Mouse (Mus musculus) forebrain, embryonic 14.5 days (tissue): Measurements from ENCODE around the gene Cyp2t4. TPM values are rescaled to one million over a fixed set of nuclear protein-coding genes. Genes with fewer than 3 reads are reported as not detected.

Experiments
- ATAC-seq: fragments of 200-750 bp; cut with Nextera tagmentation; 2 replicates; pipeline ENCODE4 v1.8.0; 2017; ENCODE audit warnings: mild to moderate bottlenecking, moderate library complexity
- DNase-seq: peaks from one replicate; pipeline ENCODE4 v3.0.0-alpha.2; 2015; ENCODE audit warnings: low spot score
- H3K27ac ChIP-seq: fragments of 300-500 bp; sonication (generic); 2 replicates; pipeline ENCODE4 v1.5.1; 2014; ENCODE audit warnings: low read depth, mild to moderate bottlenecking, control low read depth, low read length, moderate library complexity
- H3K27me3 ChIP-seq: fragments of 300-500 bp; sonication (generic); replicated peaks from 2 replicates; pipeline ENCODE4 v1.6.1; 2014; ENCODE audit warnings: low read length, control low read depth, mixed read lengths; ENCODE audit not compliant: control insufficient read depth, insufficient read depth
- H3K36me3 ChIP-seq: fragments of 300-500 bp; sonication (generic); 2 replicates; pipeline ENCODE4 v1.6.1; 2014; ENCODE audit warnings: low read length, control low read depth; ENCODE audit not compliant: control insufficient read depth, insufficient read depth
- H3K4me1 ChIP-seq: fragments of 300-500 bp; sonication (generic); 2 replicates; pipeline ENCODE4 v1.6.1; 2014; ENCODE audit warnings: antibody characterized with exemption, low read length, control low read depth; ENCODE audit not compliant: control insufficient read depth, insufficient read depth
- H3K4me2 ChIP-seq: fragments of 300-500 bp; sonication (generic); 2 replicates; pipeline ENCODE4 v1.6.1; 2014; ENCODE audit warnings: mild to moderate bottlenecking, control low read depth, low read length
- H3K4me3 ChIP-seq: fragments of 300-500 bp; sonication (generic); 2 replicates; pipeline ENCODE4 v1.5.1; 2014; ENCODE audit warnings: low read depth, low read length, control low read depth
- H3K9ac ChIP-seq: fragments of 300-500 bp; sonication (generic); 2 replicates; pipeline ENCODE4 v1.6.1; 2014; ENCODE audit warnings: mild to moderate bottlenecking, low read length, control low read depth, moderate library complexity
- H3K9me3 ChIP-seq: fragments of 300-500 bp; sonication (generic); replicated peaks from 2 replicates; pipeline ENCODE4 v1.6.1; 2016; ENCODE audit warnings: low read length, control low read depth, mixed read lengths; ENCODE audit not compliant: control insufficient read depth
- WGBS: fragments of 180-500 bp; shearing (Covaris S2); extraction: QIAGEN DNeasy Blood & Tissue Kit; methylation state at CpG from one replicate; pipeline ENCODE4 v1.1.7; 2014; 5-methylcytosine and 5-hydroxymethylcytosine counted together
- microRNA counts: library from miRNA; unstranded; fragments of <30 nt; microRNA quantifications from one replicate; lab custom pipeline; 2016
- microRNA-seq: library from miRNA; unstranded; fragments of <30 nt; microRNA quantifications from one replicate; pipeline ENCODE4, GENCODE M21; 2016
- polyA plus RNA-seq: library from polyadenylated mRNA; unstranded; fragments of >200 nt; fragmentation: Nextera tagmentation; extraction: Ambion mirVana; gene quantifications from 2 replicates; pipeline ENCODE4 v1.2.1, GENCODE M21; 2014

The Cyp2t4 gene
- polyA plus RNA-seq, 1 experiment from 2014 or later = not detected

DNA sequence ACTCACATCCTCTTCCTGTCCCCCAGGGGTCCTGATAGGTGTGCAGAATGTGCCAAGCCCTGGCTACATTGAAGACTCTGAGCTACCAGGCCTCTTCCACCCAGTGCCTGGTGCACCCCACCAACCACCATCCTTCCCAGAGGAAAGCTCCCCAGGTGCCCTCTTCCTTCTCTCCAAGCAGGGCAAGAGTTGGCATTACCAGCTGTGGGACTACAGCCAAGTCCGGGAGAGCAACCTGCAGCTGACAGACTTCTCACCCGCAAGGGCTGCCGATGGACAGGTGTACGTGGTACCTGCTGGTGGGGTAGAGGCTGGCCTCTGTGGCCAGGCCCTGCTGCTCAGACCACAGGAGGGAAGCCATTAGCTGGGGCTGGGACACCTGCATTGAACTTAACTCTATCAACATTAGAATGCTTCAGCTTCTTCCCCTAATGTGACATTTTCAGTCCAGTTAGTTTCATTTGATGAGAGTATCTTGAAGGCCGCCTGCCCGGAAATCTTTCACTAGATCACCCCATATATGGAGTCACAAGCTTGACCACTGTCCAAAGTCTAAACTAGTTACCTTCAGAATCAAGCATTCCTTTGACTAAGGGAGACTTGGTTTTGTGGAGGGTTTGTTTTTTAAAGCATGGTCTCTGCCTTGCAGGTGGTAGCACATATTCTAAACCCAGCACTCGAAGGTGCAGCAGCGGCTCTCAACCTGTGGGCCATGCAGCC is 50.4 kb downstream of the Cyp2t4 start:
- no peak for DNase-seq
- Histone ChIP-seq H3K36me3 (peaks cover 47% of the 10 kb centered on the region), H3K27me3 (no peaks in the 10 kb centered on the region), H3K4me3 (no peak overlapping the region), H3K9ac (no peak overlapping the region), H3K4me1 (no peaks in the 10 kb centered on the region), H3K9me3 (no peaks in the 10 kb centered on the region), H3K27ac (no peak overlapping the region), H3K4me2 (no peak overlapping the region)
- WGBS = 95% methylated on average over 8 of the region's 8 CpGs
- no peak for ATAC-seq

MicroRNAs within 50 kb of the gene (microRNA counts, 519-probe panel; counts per million panel counts)
- not detected for microRNA mmu-miR-1191 (lab: Ali Mortazavi, UCI)

Small RNAs within 50 kb of the gene (microRNA-seq; reads per million reads assigned to microRNA genes)
- gene Mir1191 (0.79 reads per million), gene Mir3101 (not detected)

Other genes starting within 250 kb of the Cyp2t4 start
- gene Cyp2a22, start 214.3 kb upstream of the Cyp2t4 start, polyA plus RNA-seq = not detected in 2 replicates
- not detected in 2 replicates for gene Cyp2a12, start 124.6 kb upstream of the Cyp2t4 start, polyA plus RNA-seq
- gene Cyp2f2, start 33.8 kb upstream of the Cyp2t4 start, polyA plus RNA-seq = not detected in 2 replicates
- 42.2 and 54.2 TPM in 2 replicates for gene Egln2, start 13.1 kb downstream of the Cyp2t4 start, polyA plus RNA-seq
- gene Rab4b, start 25.2 kb downstream of the Cyp2t4 start, polyA plus RNA-seq = 69.8 and 75.8 TPM in 2 replicates
- not detected in 2 replicates for gene Gm21983, start 27.4 kb downstream of the Cyp2t4 start, polyA plus RNA-seq
- 11.9 and 15.6 TPM in 2 replicates for gene Mia, start 27.4 kb downstream of the Cyp2t4 start, polyA plus RNA-seq
- gene BC024978, start 42.1 kb downstream of the Cyp2t4 start, polyA plus RNA-seq = 2.8 and 3.2 TPM in 2 replicates
- 264 and 273 TPM in 2 replicates for gene Snrpa, start 42.6 kb downstream of the Cyp2t4 start, polyA plus RNA-seq
- gene Itpkc, start 74.9 kb downstream of the Cyp2t4 start, polyA plus RNA-seq = 4.4 and 6.5 TPM in 2 replicates
- gene Coq8b, start 79.3 kb downstream of the Cyp2t4 start, polyA plus RNA-seq = 21.1 and 22.9 TPM in 2 replicates
- gene Numbl, start 104.7 kb downstream of the Cyp2t4 start, polyA plus RNA-seq = 22.9 and 28.6 TPM in 2 replicates
- gene Ltbp4, start 184.0 kb downstream of the Cyp2t4 start, polyA plus RNA-seq = 8.0 and 11.0 TPM in 2 replicates
- gene Shkbp1, start 202.3 kb downstream of the Cyp2t4 start, polyA plus RNA-seq = 52.4 and 66.4 TPM in 2 replicates
- 0.38 TPM in 1 of 2 replicates, not detected in the other for gene Gm20479, start 203.7 kb downstream of the Cyp2t4 start, polyA plus RNA-seq